Mouse (Mus musculus) spleen, adult 2 months (tissue): Measurements from ENCODE around the gene Kl. TPM values are rescaled to one million over a fixed set of nuclear protein-coding genes. Genes with fewer than 3 reads are reported as not detected.

Source experiments
- DNase-seq, 2 experiments: peaks; one replicate each; pipeline versions ENCODE4 v3.0.0 to v3.0.0-alpha.2; 2012 to 2021; ENCODE audit warnings: low spot score in 2 of 2, low read depth in 1 of 2
- H3K27ac ChIP-seq: fragments of 200-500 bp; 2 replicates; pipeline ENCODE4 v1.5.1; 2012; ENCODE audit warnings: low read length, inconsistent platforms; ENCODE audit not compliant: insufficient read depth
- H3K27me3 ChIP-seq: fragments of 200-500 bp; 2 replicates; pipeline ENCODE4 v1.6.1; 2012; ENCODE audit warnings: mild to moderate bottlenecking, moderate library complexity, low read length, inconsistent platforms; ENCODE audit not compliant: control insufficient read depth, insufficient read depth
- H3K36me3 ChIP-seq: fragments of 200-500 bp; 2 replicates; pipeline ENCODE4 v1.6.1; 2012; ENCODE audit warnings: mild to moderate bottlenecking, low read length, inconsistent platforms; ENCODE audit not compliant: control insufficient read depth, insufficient read depth
- H3K4me1 ChIP-seq: fragments of 200-500 bp; 2 replicates; pipeline ENCODE4 v1.6.1; 2011; ENCODE audit warnings: inconsistent platforms; ENCODE audit not compliant: control insufficient read depth, insufficient read depth, insufficient read length
- H3K4me3 ChIP-seq: fragments of 200-500 bp; 2 replicates; pipeline ENCODE4 v1.5.1; 2011; ENCODE audit warnings: mild to moderate bottlenecking, inconsistent platforms; ENCODE audit not compliant: insufficient read depth, insufficient read length; ENCODE audit errors: extremely low read depth
- CTCF ChIP-seq: fragments of 200-500 bp; IDR thresholded peaks from 2 replicates; pipeline ENCODE4 v1.5.1; 2011; ENCODE audit warnings: mild to moderate bottlenecking, inconsistent platforms; ENCODE audit not compliant: insufficient read depth, insufficient read length, insufficient replicate concordance; ENCODE audit errors: extremely low read depth
- POLR2A ChIP-seq: fragments of 200-500 bp; IDR thresholded peaks from 2 replicates; pipeline ENCODE4 v1.6.1; 2011; ENCODE audit warnings: low read depth, low read length, inconsistent platforms
- WGBS: fragments of 180-500 bp; shearing (Covaris S2); methylation state at CpG from one replicate; pipeline ENCODE4 v1.1.7; 2018; 5-methylcytosine and 5-hydroxymethylcytosine counted together
- polyA plus RNA-seq: library from polyadenylated mRNA; depleted of rRNA; stranded (reverse); fragments of >200 nt; gene quantifications from 2 replicates; pipeline ENCODE4 v1.2.3, GENCODE M21; 2012

The Kl gene
- polyA plus RNA-seq, 1 experiment = 0.05 TPM

DNA sequence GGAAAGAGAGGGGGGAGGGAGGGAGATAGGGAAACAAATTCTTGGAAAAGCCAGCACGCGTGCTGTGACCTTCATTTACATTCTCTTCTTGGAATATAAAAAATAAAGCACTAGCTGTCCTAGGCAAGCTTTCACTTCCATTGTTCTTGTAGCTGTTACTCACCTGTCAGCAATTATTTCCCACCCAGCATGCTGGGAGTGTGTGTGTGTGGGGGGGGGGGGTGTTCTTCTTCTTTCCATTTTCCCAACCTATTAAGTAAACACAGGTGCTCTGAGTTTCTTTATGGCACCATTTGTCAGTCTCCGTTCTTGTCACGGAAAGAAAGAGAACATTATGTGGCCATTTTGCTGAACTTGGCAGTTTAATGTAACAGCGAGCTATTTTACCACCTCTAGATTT is 66.6 kb downstream of the Kl start:
- TF ChIP-seq CTCF (no peak), POLR2A (no peak)
- Histone ChIP-seq H3K27me3 (no peaks in the 10 kb centered on the region), H3K36me3 (no peaks in the 10 kb centered on the region), H3K4me3 (no peak overlapping the region), H3K4me1 (no peaks in the 10 kb centered on the region), H3K27ac (no peak overlapping the region)
- 80% methylated on average over 5 of the region's 5 CpGs for WGBS
- no peak for DNase-seq

DNA sequence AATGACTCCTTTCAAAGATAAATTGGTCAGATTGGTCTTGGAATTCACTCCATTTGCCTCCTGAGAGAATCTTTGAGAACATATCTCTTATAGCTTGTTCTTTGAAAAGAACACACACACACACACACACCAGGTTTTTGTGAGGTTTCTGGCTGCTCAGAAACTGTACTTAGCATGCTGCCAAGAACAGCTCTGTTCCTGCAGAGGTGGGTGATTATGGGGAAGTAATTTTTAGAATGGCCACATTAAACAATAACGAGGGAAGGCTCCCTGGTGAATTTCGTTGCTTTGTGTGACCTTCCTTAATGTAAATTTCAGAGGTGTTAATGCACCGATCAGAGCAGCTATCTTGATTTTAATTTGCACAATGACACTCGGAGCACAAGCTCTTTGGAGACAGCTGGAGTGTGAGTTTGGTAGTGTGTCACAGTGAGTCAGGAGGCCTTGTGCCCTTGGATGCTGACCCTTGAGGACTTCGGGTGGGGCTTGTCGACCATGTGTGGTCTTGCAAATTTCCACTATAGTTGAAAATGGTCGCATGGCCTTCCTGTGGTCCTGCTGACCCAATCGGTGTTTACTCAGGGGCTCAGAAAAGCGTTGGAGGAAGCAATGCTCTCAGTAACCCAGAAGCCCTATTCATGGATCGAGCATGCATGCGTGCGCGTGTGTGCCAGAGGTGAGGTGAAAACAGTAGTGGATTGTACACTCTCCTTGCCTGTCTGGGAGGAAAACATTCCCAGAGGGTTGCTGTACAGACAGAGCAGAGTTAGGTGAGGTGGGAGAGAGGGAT is 67.8 kb downstream of the Kl start:
- Histone ChIP-seq H3K36me3 (no peaks in the 10 kb centered on the region), H3K4me3 (no peak overlapping the region), H3K4me1 (no peaks in the 10 kb centered on the region), H3K27ac (no peak overlapping the region), H3K27me3 (no peaks in the 10 kb centered on the region)
- TF ChIP-seq CTCF (no peak), POLR2A (no peak)
- no peak for DNase-seq
- WGBS = 72% methylated on average over 13 of the region's 13 CpGs

GRCm38 (mm10) chr5:151020831-151021230 is 68.4 kb downstream of the Kl start:
- no peak for TF ChIP-seq POLR2A
- no peak for TF ChIP-seq CTCF

GRCm38 (mm10) chr5:151022026-151022425 is 69.6 kb downstream of the Kl start:
- Histone ChIP-seq H3K27ac (no peak overlapping the region), H3K36me3 (no peaks in the 10 kb centered on the region), H3K4me1 (no peaks in the 10 kb centered on the region), H3K27me3 (no peaks in the 10 kb centered on the region), H3K4me3 (no peak overlapping the region)
- no peak for TF ChIP-seq POLR2A
- TF ChIP-seq CTCF = no peak
- WGBS = 85% methylated on average over 7 of the region's 7 CpGs
- no peak for DNase-seq

More at GRCm38 (mm10) chr5:151020831-151021230, 68.4 kb downstream of the Kl start:
- no peak overlapping the region for H3K27ac ChIP-seq
- WGBS = 60% methylated on average over 14 of the region's 14 CpGs
- no peaks in the 10 kb centered on the region for H3K4me1 ChIP-seq
- no peaks in the 10 kb centered on the region for H3K27me3 ChIP-seq
- H3K36me3 ChIP-seq = no peaks in the 10 kb centered on the region
- H3K4me3 ChIP-seq = no peak overlapping the region
- DNase-seq = no peak

DNA sequence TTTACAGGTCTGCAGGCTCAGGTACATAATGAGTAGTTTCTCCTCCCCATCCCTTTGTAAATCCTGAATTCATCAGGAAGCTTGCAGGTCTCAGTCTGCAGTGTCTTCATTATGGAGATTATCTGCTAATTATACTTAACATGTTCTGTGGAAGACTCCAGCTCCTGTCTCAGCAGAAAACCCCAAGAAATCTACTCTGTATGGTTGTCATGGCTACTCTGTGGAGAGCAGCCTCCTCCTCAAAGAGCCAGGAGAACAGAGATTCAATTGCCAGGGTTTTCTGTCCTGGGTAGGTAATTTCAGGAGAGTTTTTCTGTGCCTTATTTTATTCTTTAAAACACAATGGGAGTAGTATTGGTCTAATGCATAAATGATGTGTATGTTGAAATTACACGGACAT is 70.5 kb downstream of the Kl start:
- DNase-seq = no peak
- Histone ChIP-seq H3K36me3 (no peaks in the 10 kb centered on the region), H3K4me3 (no peak overlapping the region), H3K27me3 (no peaks in the 10 kb centered on the region), H3K27ac (no peak overlapping the region), H3K4me1 (no peaks in the 10 kb centered on the region)
- TF ChIP-seq POLR2A (no peak), CTCF (no peak)
- 83% methylated on average over 1 of the region's 1 CpGs for WGBS

- H3K4me1 ChIP-seq = no peaks in the 10 kb centered on the region
- TF ChIP-seq POLR2A (no peak), CTCF (no peak)
- H3K36me3 ChIP-seq = no peaks in the 10 kb centered on the region
- WGBS = 77% methylated on average over 8 of the region's 8 CpGs
- H3K4me3 ChIP-seq = no peak overlapping the region
- H3K27me3 ChIP-seq = no peaks in the 10 kb centered on the region
- no peak for DNase-seq
- no peak overlapping the region for H3K27ac ChIP-seq
Measured at GRCm38 (mm10) chr5:151023461-151023860, 71.1 kb downstream of the Kl start.

GRCm38 (mm10) chr5:151024483-151024882 is 72.1 kb downstream of the Kl start:
- 88% methylated on average over 2 of the region's 2 CpGs for WGBS
- Histone ChIP-seq H3K27ac (no peak overlapping the region), H3K4me1 (no peaks in the 10 kb centered on the region), H3K27me3 (no peaks in the 10 kb centered on the region), H3K36me3 (no peaks in the 10 kb centered on the region), H3K4me3 (no peak overlapping the region)
- no peak for TF ChIP-seq POLR2A
- no peak for TF ChIP-seq CTCF
- no peak for DNase-seq
